Mouse (Mus musculus): ENCODE results near the gene Klrk1.
"Not testable (repeated sequence)": the region's sequence is repeated elsewhere in the genome, so short reads cannot be mapped to it uniquely, and the experiment has no call there.

DNA sequence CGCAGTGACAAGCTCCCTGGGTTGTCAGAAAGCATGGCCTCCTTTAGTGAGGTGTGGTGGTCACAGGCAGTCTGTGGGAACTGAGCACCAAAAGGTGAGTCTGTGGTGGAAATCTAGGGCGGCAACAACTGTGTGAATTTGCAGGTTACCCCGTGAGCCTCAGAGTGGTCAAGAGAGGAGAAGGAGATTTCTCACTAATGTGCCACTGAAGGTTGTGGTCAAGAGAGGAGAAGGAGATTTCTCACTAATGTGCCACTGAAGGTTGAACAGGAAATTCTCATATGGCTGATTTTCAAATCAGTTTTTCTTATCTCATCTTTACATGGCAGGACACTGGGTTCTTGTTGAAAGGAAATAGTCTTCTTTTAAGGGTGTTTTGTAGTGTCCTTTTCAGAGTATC lies 20.4 kb upstream of the Klrk1 start:
- TF ChIP-seq MYOG (IDR thresholded peaks at IDR 0.05; ENCODE audit: control insufficient read depth, extremely low read depth, insufficient read length); CTCF (IDR thresholded peaks at IDR 0.05; ENCODE audit: control insufficient read depth, insufficient read depth, insufficient read length); MYOD1 (IDR thresholded peaks at IDR 0.05; ENCODE audit: control insufficient read depth, insufficient read length, low read depth); MAX (IDR thresholded peaks at IDR 0.05); USF1 (IDR thresholded peaks at IDR 0.05; ENCODE audit: low read depth); CEBPB (IDR thresholded peaks at IDR 0.05; ENCODE audit: low read depth): not testable (repeated sequence)
